Mouse (Mus musculus) C2C12 (cell line): ENCODE measurements at regions not wholly inside any gene's neighbourhood (a gene's known extent, or its start where the extent isn't known, plus 50 kb on each side); places are given as distances from the start of the nearest gene placed in this dataset.

ENCODE experiments used
- H3K27me3 ChIP-seq: one replicate; pipeline ENCODE4 v1.6.1; 2011; ENCODE audit not compliant: control insufficient read depth, insufficient read depth, insufficient read length
- H3K36me3 ChIP-seq: one replicate; pipeline ENCODE4 v1.6.1; 2011; ENCODE audit not compliant: control insufficient read depth, insufficient read depth
- H3K4me3 ChIP-seq: one replicate; pipeline ENCODE4 v1.5.1; 2011; ENCODE audit warnings: mild to moderate bottlenecking, control low read depth; ENCODE audit not compliant: poor library complexity, insufficient read depth, severe bottlenecking
- H3K79me2 ChIP-seq: one replicate; pipeline ENCODE4 v1.6.1; 2011; ENCODE audit not compliant: control insufficient read depth, insufficient read depth
- H3K79me3 ChIP-seq: one replicate; pipeline ENCODE4 v1.6.1; 2011; ENCODE audit warnings: low read depth, control low read depth
- H3ac ChIP-seq: one replicate; pipeline ENCODE3; 2011; ENCODE audit warnings: low read depth; ENCODE audit not compliant: control insufficient read depth, insufficient read length
- CEBPB ChIP-seq: IDR thresholded peaks from one replicate; pipeline ENCODE4 v1.6.1; 2011; ENCODE audit warnings: low read depth, mild to moderate bottlenecking, control low read depth, moderate library complexity
- CTCF ChIP-seq: IDR thresholded peaks from one replicate; pipeline ENCODE4 v1.5.1; 2011; ENCODE audit not compliant: control insufficient read depth, insufficient read depth, insufficient read length
- FOSL1 ChIP-seq: IDR thresholded peaks from one replicate; pipeline ENCODE4 v1.8.0; 2011; ENCODE audit warnings: mild to moderate bottlenecking, low read length; ENCODE audit not compliant: poor library complexity, insufficient read depth, severe bottlenecking
- MAX ChIP-seq: IDR thresholded peaks from one replicate; pipeline ENCODE4 v1.6.1; 2011; ENCODE audit warnings: mild to moderate bottlenecking, control low read depth
- MYOD1 ChIP-seq: IDR thresholded peaks from one replicate; pipeline ENCODE4 v1.6.1; 2011; ENCODE audit warnings: low read depth; ENCODE audit not compliant: control insufficient read depth, insufficient read length
- MYOG ChIP-seq: IDR thresholded peaks from one replicate; pipeline ENCODE4 v1.6.1; 2011; ENCODE audit not compliant: control insufficient read depth, insufficient read length; ENCODE audit errors: extremely low read depth
- USF1 ChIP-seq: IDR thresholded peaks from one replicate; pipeline ENCODE4 v1.6.1; 2011; ENCODE audit warnings: low read depth, mild to moderate bottlenecking, control low read depth, moderate library complexity

DNA sequence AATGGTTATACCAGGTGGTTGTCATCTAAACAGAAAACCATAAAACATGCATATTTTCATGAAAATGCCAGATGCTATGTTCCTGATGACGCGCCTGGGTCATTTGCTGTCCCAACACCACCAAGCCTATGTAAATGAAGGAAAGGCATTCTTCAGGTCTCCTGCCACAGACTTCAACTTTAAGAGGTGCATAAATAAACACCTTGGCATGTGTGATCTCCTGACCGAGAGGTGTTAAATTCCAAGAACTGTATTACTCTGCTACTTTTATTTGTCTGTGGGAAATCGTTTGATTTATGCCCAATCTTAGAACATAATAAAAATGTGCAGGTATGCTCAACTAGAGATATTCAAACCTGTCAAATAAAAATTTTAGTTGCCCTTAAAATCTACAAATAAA lies 560.1 kb downstream of the Ttll7 start:
- Histone ChIP-seq H3ac (no peak overlapping the region), H3K27me3 (no peaks in the 10 kb centered on the region), H3K36me3 (no peaks in the 10 kb centered on the region), H3K79me3 (no peaks in the 10 kb centered on the region), H3K4me3 (no peak overlapping the region), H3K79me2 (no peaks in the 10 kb centered on the region)
- no peak for TF ChIP-seq MYOG

GRCm38 (mm10) chr3:147416926-147417325 lies 564.8 kb downstream of the Ttll7 start:
- Histone ChIP-seq H3K36me3 (no peaks in the 10 kb centered on the region), H3ac (no peak overlapping the region), H3K79me2 (no peaks in the 10 kb centered on the region), H3K27me3 (no peaks in the 10 kb centered on the region), H3K79me3 (no peaks in the 10 kb centered on the region), H3K4me3 (no peak overlapping the region)
- no peak for TF ChIP-seq FOSL1
- TF ChIP-seq MYOG: no peak
- no peak for TF ChIP-seq MAX
- no peak for TF ChIP-seq MYOD1

- H3K79me3 ChIP-seq: no peaks in the 10 kb centered on the region
- no peaks in the 10 kb centered on the region for H3K36me3 ChIP-seq
- no peaks in the 10 kb centered on the region for H3K27me3 ChIP-seq
- no peak overlapping the region for H3ac ChIP-seq
- TF ChIP-seq CTCF: no peak
- no peak for TF ChIP-seq USF1
- TF ChIP-seq CEBPB: no peak
- TF ChIP-seq MYOG: no peak
- no peak for TF ChIP-seq FOSL1
- no peak for TF ChIP-seq MYOD1
- TF ChIP-seq MAX: no peak
- H3K79me2 ChIP-seq: no peaks in the 10 kb centered on the region
- no peak overlapping the region for H3K4me3 ChIP-seq
These were observed 567.0 kb downstream of the Ttll7 start for GRCm38 (mm10) chr3:147419129-147419528.

GRCm38 (mm10) chr3:147422196-147422595 lies 570.0 kb downstream of the Ttll7 start:
- H3K36me3 ChIP-seq: no peaks in the 10 kb centered on the region
- H3K4me3 ChIP-seq: no peak overlapping the region
- H3K79me3 ChIP-seq: no peaks in the 10 kb centered on the region
- H3K79me2 ChIP-seq: no peaks in the 10 kb centered on the region
- no peaks in the 10 kb centered on the region for H3K27me3 ChIP-seq
- no peak overlapping the region for H3ac ChIP-seq
- TF ChIP-seq FOSL1 (no peak), MYOG (no peak), CEBPB (no peak), MYOD1 (no peak), CTCF (no peak), USF1 (no peak), MAX (no peak)

DNA sequence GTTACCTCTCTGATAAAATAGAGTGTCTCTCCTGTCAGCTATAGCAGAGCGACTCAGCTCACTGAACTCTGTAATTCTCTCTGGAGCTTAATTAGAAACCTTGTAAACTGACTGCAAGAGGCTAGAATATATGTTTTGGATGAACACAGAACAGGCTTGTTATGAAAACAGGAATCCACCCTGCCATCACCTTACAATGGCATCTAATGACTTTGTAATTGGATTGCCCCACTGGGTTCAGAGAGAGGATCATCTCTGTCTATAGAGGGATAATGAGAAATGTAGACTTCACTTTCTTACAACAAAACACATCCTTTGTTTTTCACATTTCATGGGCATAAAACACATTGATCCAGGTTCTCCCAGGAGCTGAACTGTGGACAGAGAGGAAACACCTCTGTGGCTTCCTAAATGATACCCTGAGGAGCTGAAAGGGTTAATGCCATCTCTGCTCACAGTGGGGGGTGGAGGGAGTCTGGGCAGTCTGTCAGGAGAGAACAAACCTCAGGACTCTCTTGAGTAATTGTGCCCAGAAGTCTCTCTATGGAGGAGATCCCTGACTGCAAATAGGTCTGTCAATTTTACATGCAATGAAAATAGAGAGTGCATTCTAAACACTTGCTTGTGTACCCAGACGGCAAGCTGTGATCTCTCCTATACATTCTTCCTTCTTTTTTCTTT lies 571.9 kb downstream of the Ttll7 start:
- no peaks in the 10 kb centered on the region for H3K36me3 ChIP-seq
- H3ac ChIP-seq: no peak overlapping the region
- no peak for TF ChIP-seq MAX
- no peak for TF ChIP-seq FOSL1
- no peak for TF ChIP-seq CEBPB
- TF ChIP-seq USF1: no peak
- no peak for TF ChIP-seq CTCF
- no peak for TF ChIP-seq MYOG
- no peak for TF ChIP-seq MYOD1
- no peaks in the 10 kb centered on the region for H3K27me3 ChIP-seq
- no peak overlapping the region for H3K4me3 ChIP-seq
- H3K79me3 ChIP-seq: no peaks in the 10 kb centered on the region
- H3K79me2 ChIP-seq: no peaks in the 10 kb centered on the region

GRCm38 (mm10) chr3:147428837-147429236 lies 576.7 kb downstream of the Ttll7 start:
- no peaks in the 10 kb centered on the region for H3K36me3 ChIP-seq
- H3K4me3 ChIP-seq: no peak overlapping the region
- H3K79me2 ChIP-seq: no peaks in the 10 kb centered on the region
- H3K79me3 ChIP-seq: no peaks in the 10 kb centered on the region
- H3K27me3 ChIP-seq: no peaks in the 10 kb centered on the region
- H3ac ChIP-seq: no peak overlapping the region
- no peak for TF ChIP-seq MYOG
- TF ChIP-seq MAX: no peak
- no peak for TF ChIP-seq USF1
- TF ChIP-seq CTCF: no peak
- TF ChIP-seq MYOD1: no peak
- TF ChIP-seq CEBPB: no peak
- TF ChIP-seq FOSL1: no peak
